Mouse (Mus musculus): ENCODE results near the gene Wdr82.

DNA sequence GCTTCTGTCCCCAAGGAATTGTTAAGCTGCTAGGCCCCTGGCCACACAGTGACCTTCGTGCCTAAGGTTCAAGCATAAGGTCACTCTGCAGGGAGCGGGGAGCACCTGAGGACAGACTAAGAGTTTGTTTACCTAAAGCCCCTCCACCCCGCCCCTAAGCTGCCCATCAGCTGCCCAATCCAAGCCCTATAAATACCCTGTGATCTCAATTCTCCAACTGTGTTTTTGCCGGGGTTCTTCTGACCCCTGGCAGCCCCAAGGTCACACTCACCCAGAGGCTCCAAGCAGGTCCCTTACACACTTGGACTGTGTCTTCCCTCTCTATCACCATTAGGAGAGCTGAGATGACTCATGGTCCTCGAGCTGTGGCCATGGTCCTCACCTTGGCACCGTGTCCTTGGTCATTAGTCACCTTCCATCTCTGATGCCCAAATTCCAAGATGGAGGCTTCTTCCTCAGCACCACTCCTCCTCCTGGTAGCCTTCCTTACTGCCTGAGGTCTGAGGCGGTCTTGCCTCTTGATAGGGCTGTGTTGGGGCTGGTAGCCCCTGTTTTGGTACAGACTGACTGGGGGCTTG is 35.1 kb downstream of the Wdr82 start:
- TF ChIP-seq CTCF (IDR thresholded peaks at IDR 0.05; ENCODE audit: low read depth, low read length) (no peak), TAL1 (conservative IDR thresholded peaks at IDR 0.05; ENCODE audit: low read depth, low read length) (no peak), GATA1 (IDR thresholded peaks at IDR 0.05; ENCODE audit: borderline replicate concordance, low read length) (no peak), GATA2 (IDR thresholded peaks at IDR 0.05; ENCODE audit: borderline replicate concordance, low read depth, low read length) (no peak), POLR2AphosphoS5 (IDR thresholded peaks at IDR 0.05; ENCODE audit: insufficient replicate concordance, low read depth, low read length) (no peak)

Measured in G1E (cell line).